Mouse (Mus musculus) megakaryocyte, embryonic 14.5 days (primary cell): Measurements from ENCODE around the gene Sapcd1.

Source experiments
- FLI1 ChIP-seq: IDR thresholded peaks from 2 replicates; pipeline ENCODE4 v1.6.1; 2012; ENCODE audit warnings: low read length, inconsistent platforms, mixed read lengths
- GATA1 ChIP-seq: IDR thresholded peaks from 3 replicates; pipeline ENCODE4 v1.6.1; 2012; ENCODE audit warnings: mixed read lengths, low read length, inconsistent platforms, borderline replicate concordance

- TF ChIP-seq FLI1 (no peak), GATA1 (no peak)
These were observed 32.3 kb upstream of the Sapcd1 start for GRCm38 (mm10) chr17:35060071-35060470.
